Mouse (Mus musculus) kidney, postnatal 0 days (tissue): ENCODE measurements around the gene Nudt21. TPM values are rescaled to one million over a fixed set of nuclear protein-coding genes. Genes with fewer than 3 reads are reported as not detected.

Experiments
- ATAC-seq: fragments of 200-750 bp; cut with Nextera tagmentation; replicated peaks from 2 replicates; pipeline ENCODE4 v1.8.0; 2017; ENCODE audit warnings: low read depth, moderate number of reproducible peaks, moderate TSS enrichment, moderate library complexity; ENCODE audit not compliant: low FRiP score
- DNase-seq: peaks from one replicate; pipeline ENCODE4 v3.0.0-alpha.2; 2016; ENCODE audit warnings: low spot score
- H3K27ac ChIP-seq: fragments of 300-500 bp; sonication (generic); 2 replicates; pipeline ENCODE4 v1.5.1; 2014; ENCODE audit warnings: mild to moderate bottlenecking
- H3K27me3 ChIP-seq: fragments of 300-500 bp; sonication (generic); 2 replicates; pipeline ENCODE4 v1.6.1; 2014; ENCODE audit warnings: low read length, mixed read lengths; ENCODE audit not compliant: insufficient read depth
- H3K36me3 ChIP-seq: fragments of 300-500 bp; sonication (generic); 2 replicates; pipeline ENCODE4 v1.6.1; 2014; ENCODE audit warnings: low read length, mixed read lengths; ENCODE audit not compliant: insufficient read depth
- H3K4me1 ChIP-seq: fragments of 300-500 bp; sonication (generic); replicated peaks from 2 replicates; pipeline ENCODE4 v1.6.1; 2014; ENCODE audit warnings: antibody characterized with exemption, low read length, mixed read lengths; ENCODE audit not compliant: insufficient read depth
- H3K4me2 ChIP-seq: fragments of 300-500 bp; sonication (generic); 2 replicates; pipeline ENCODE4 v1.6.1; 2014; ENCODE audit warnings: mild to moderate bottlenecking, low read length, moderate library complexity, mixed read lengths
- H3K4me3 ChIP-seq: fragments of 300-500 bp; sonication (generic); replicated peaks from 2 replicates; pipeline ENCODE4 v1.5.1; 2014; ENCODE audit warnings: low read depth, low read length
- H3K9ac ChIP-seq: fragments of 300-500 bp; sonication (generic); 2 replicates; pipeline ENCODE4 v1.6.1; 2014; ENCODE audit warnings: low read depth, low read length
- H3K9me3 ChIP-seq: fragments of 300-500 bp; sonication (generic); replicated peaks from 2 replicates; pipeline ENCODE4 v1.6.1; 2016; ENCODE audit warnings: low read length, inconsistent platforms, mixed read lengths
- CTCF ChIP-seq: IDR thresholded peaks from 2 replicates; pipeline ENCODE4 v1.5.1; 2016; ENCODE audit warnings: antibody characterized with exemption, low read depth, mild to moderate bottlenecking, moderate library complexity
- WGBS: fragments of 180-500 bp; shearing (Covaris S2); extraction: QIAGEN DNeasy Blood & Tissue Kit; methylation state at CpG from one replicate; pipeline ENCODE4 v1.1.7; 2014; 5-methylcytosine and 5-hydroxymethylcytosine counted together
- polyA plus RNA-seq: library from polyadenylated mRNA; unstranded; fragments of >200 nt; fragmentation: Nextera tagmentation; extraction: Ambion mirVana; gene quantifications from 2 replicates; pipeline ENCODE4 v1.2.1, GENCODE M21; 2015

Nudt21 gene
- 106 TPM in 2 replicates for polyA plus RNA-seq

GRCm38 (mm10) chr8:94036944-94037524 is at the start of gene Nudt21, which contains the start of gene Ogfod1:
Gene Nudt21 (minus strand): TSS chr8:94037031.
Gene Ogfod1 (plus strand): TSS chr8:94037198.
- H3K4me1 ChIP-seq: no peaks in the 10 kb centered on the region
- H3K27me3 ChIP-seq: no peaks in the 10 kb centered on the region
- H3K4me2 ChIP-seq: peak within 1 kb of the TSS; percentile 67
- peak within 1 kb of the TSS; percentile 61 for H3K9ac ChIP-seq
- peak within 1 kb of the TSS; percentile 61 for H3K4me3 ChIP-seq
- no peak for TF ChIP-seq CTCF
- DNase-seq (peak; percentile 99), ATAC-seq (peak; percentile 100)
- H3K36me3 ChIP-seq: 0 out of 2 replicates have a peak, but pooled peaks cover 3% of the 10 kb centered on the region
- under 1% methylated on average over 41 of the region's 41 CpGs for WGBS
- H3K9me3 ChIP-seq: no peaks in the 10 kb centered on the region
- peak within 1 kb of the TSS; percentile 78 for H3K27ac ChIP-seq

- Histone ChIP-seq H3K4me3 (no peak overlapping the region), H3K9me3 (no peaks in the 10 kb centered on the region), H3K27ac (no peak overlapping the region), H3K4me2 (no peak overlapping the region), H3K4me1 (no peaks in the 10 kb centered on the region), H3K36me3 (peaks cover 12% of the 10 kb centered on the region; the same call in 1 of the 2 replicates), H3K9ac (no peak overlapping the region), H3K27me3 (no peaks in the 10 kb centered on the region)
- no peak for TF ChIP-seq CTCF
- WGBS: 88% methylated on average over 12 of the region's 12 CpGs
- ATAC-seq (no peak), DNase-seq (no peak)
These were observed 39.8 kb upstream of the Nudt21 start for GRCm38 (mm10) chr8:94076461-94077192.

- Histone ChIP-seq H3K27ac (no peak overlapping the region), H3K9ac (no peak overlapping the region), H3K4me3 (no peak overlapping the region), H3K27me3 (no peaks in the 10 kb centered on the region), H3K9me3 (no peaks in the 10 kb centered on the region), H3K4me1 (no peaks in the 10 kb centered on the region), H3K36me3 (0 out of 2 replicates have a peak, but pooled peaks cover 3% of the 10 kb centered on the region), H3K4me2 (no peak overlapping the region)
- no peak for TF ChIP-seq CTCF
- 81% methylated on average over 7 of the region's 7 CpGs for WGBS
- ATAC-seq (no peak), DNase-seq (no peak)
These were observed 32.0 kb upstream of the Nudt21 start for GRCm38 (mm10) chr8:94068793-94069192.

- TF ChIP-seq CTCF: no peak
These were observed 29.5 kb upstream of the Nudt21 start for GRCm38 (mm10) chr8:94066121-94066863.

GRCm38 (mm10) chr8:94057157-94057854 is 20.5 kb upstream of the Nudt21 start:
- Histone ChIP-seq H3K9ac (no peak overlapping the region), H3K27me3 (no peaks in the 10 kb centered on the region), H3K4me3 (no peak overlapping the region), H3K9me3 (no peaks in the 10 kb centered on the region), H3K36me3 (peaks cover 18% of the 10 kb centered on the region; the same call in 1 of the 2 replicates), H3K27ac (no peak overlapping the region), H3K4me1 (no peaks in the 10 kb centered on the region), H3K4me2 (no peak overlapping the region)
- peak; percentile 85 for TF ChIP-seq CTCF
- 74% methylated on average over 6 of the region's 6 CpGs for WGBS
- ATAC-seq: no peak
- DNase-seq: peak; percentile 72

More at GRCm38 (mm10) chr8:94066121-94066863, 29.5 kb upstream of the Nudt21 start:
- Histone ChIP-seq H3K4me1 (no peaks in the 10 kb centered on the region), H3K4me3 (no peak overlapping the region), H3K27ac (no peak overlapping the region), H3K9me3 (no peaks in the 10 kb centered on the region), H3K36me3 (0 out of 2 replicates have a peak, but pooled peaks cover 12% of the 10 kb centered on the region), H3K9ac (no peak overlapping the region), H3K27me3 (no peaks in the 10 kb centered on the region), H3K4me2 (no peak overlapping the region)
- WGBS: 67% methylated on average over 11 of the region's 11 CpGs
- DNase-seq (no peak), ATAC-seq (no peak)
